Mouse (Mus musculus): ENCODE measurements around the gene Rsph10b.

- TF ChIP-seq USF1 (IDR thresholded peaks at IDR 0.05; ENCODE audit: low read depth) (no peak), POLR2A (IDR thresholded peaks at IDR 0.05; ENCODE audit: insufficient read length, low read depth) (no peak), TCF3 (IDR thresholded peaks at IDR 0.05; ENCODE audit: insufficient read length, low read depth) (no peak), POLR2AphosphoS2 (IDR thresholded peaks at IDR 0.05; ENCODE audit: insufficient read length, low read depth) (no peak), E2F4 (IDR thresholded peaks at IDR 0.05; ENCODE audit: insufficient read depth) (no peak), MYOD1 (IDR thresholded peaks at IDR 0.05; ENCODE audit: control insufficient read depth in 1 of 3, insufficient read length in 2 of 3, low read depth in 2 of 3) (no peak), MYOG (IDR thresholded peaks at IDR 0.05; ENCODE audit: control insufficient read depth in 1 of 3, insufficient read depth in 1 of 3, insufficient read length in 2 of 3, low read depth in 2 of 3) (no peak), TCF12 (IDR thresholded peaks at IDR 0.05; ENCODE audit: insufficient read depth, poor library complexity, severe bottlenecking) (no peak), MAX (IDR thresholded peaks at IDR 0.05; ENCODE audit: low read depth) (no peak), SRF (IDR thresholded peaks at IDR 0.05; ENCODE audit: control insufficient read depth, insufficient read length, low read depth) (no peak), REST (IDR thresholded peaks at IDR 0.05; ENCODE audit: insufficient read depth, insufficient read length) (no peak), CEBPB (IDR thresholded peaks at IDR 0.05; ENCODE audit: insufficient read depth, poor library complexity, severe bottlenecking) (no peak)
Measured at GRCm38 (mm10) chr5:143903813-143904212, 29.0 kb upstream of the Rsph10b start.

Data from myocyte (in vitro differentiated cells).